Mouse (Mus musculus): ENCODE measurements around the gene A430033K04Rik.

A430033K04Rik gene

DNA sequence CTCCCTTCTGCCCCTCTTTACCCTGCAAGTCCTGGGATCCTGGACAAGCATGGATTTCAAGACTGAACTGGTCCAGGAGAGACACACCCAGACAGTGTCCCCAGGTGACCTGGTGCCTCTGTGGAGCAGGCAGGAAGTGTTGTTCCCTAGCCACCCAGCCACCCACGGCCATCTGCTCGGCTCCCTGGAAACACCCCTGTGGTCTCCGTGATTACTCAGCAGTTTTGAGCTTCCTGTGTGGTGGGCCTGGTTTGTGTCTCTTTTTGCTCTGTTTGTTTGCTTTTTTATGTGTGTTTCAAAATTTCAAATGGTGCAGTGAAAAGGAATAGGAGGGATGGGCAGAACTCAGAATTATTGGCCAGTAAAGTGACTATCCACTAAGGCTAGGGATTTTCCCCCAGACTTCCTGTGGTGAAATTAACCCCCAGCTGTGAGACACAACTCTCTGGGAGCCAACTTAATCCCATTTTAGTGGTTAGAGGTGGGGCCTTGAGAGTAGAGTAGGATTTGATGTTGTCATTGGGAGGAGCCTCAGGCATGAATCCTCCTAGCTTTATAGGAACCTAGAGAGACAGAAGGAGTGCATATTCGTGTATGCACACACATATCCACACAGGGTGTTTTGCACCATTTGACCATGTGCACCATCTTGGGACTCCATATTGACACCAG, 72.0 kb downstream of the A430033K04Rik start:
- DNase-seq (ENCODE audit: inconsistent ontology term): peak; percentile 37

- DNase-seq (ENCODE audit: inconsistent ontology term): no peak
Observed at GRCm38 (mm10) chr5:138697466-138697865, 74.8 kb downstream of the A430033K04Rik start.

Data from Muller cell, postnatal 12 days (primary cell).